Mouse (Mus musculus) limb, embryonic 15.5 days (tissue): ENCODE measurements around the gene Cpne4. TPM values are rescaled to one million over a fixed set of nuclear protein-coding genes. Genes with fewer than 3 reads are reported as not detected.

Source experiments
- ATAC-seq: fragments of 200-750 bp; cut with Nextera tagmentation; 2 replicates; pipeline ENCODE4 v1.8.0; 2017; ENCODE audit warnings: low read depth, moderate TSS enrichment; ENCODE audit not compliant: insufficient number of reproducible peaks, low FRiP score, low TSS enrichment
- H3K27ac ChIP-seq: fragments of 300-500 bp; sonication (generic); 2 replicates; pipeline ENCODE4 v1.5.1; 2015; ENCODE audit warnings: moderate library complexity, mild to moderate bottlenecking, inconsistent platforms
- H3K27me3 ChIP-seq: fragments of 300-500 bp; sonication (generic); 2 replicates; pipeline ENCODE4 v1.6.1; 2015; ENCODE audit warnings: inconsistent platforms
- H3K36me3 ChIP-seq: fragments of 300-500 bp; sonication (generic); 2 replicates; pipeline ENCODE4 v1.6.1; 2015; ENCODE audit warnings: inconsistent platforms
- H3K4me1 ChIP-seq: fragments of 300-500 bp; sonication (generic); 2 replicates; pipeline ENCODE4 v1.6.1; 2015; ENCODE audit warnings: inconsistent platforms
- H3K4me2 ChIP-seq: fragments of 300-500 bp; sonication (generic); 2 replicates; pipeline ENCODE4 v1.6.1; 2015; ENCODE audit warnings: mild to moderate bottlenecking, inconsistent platforms
- H3K4me3 ChIP-seq: fragments of 300-500 bp; sonication (generic); 2 replicates; pipeline ENCODE4 v1.5.1; 2015; ENCODE audit warnings: mild to moderate bottlenecking, inconsistent platforms
- H3K9ac ChIP-seq: fragments of 300-500 bp; sonication (generic); 2 replicates; pipeline ENCODE4 v1.6.1; 2015; ENCODE audit warnings: inconsistent platforms
- H3K9me3 ChIP-seq: fragments of 300-500 bp; sonication (generic); 2 replicates; pipeline ENCODE4 v1.6.1; 2016; ENCODE audit warnings: inconsistent platforms
- WGBS: fragments of 180-500 bp; shearing (Covaris S2); methylation state at CpG from one replicate; pipeline ENCODE4 v1.1.7; 2015; 5-methylcytosine and 5-hydroxymethylcytosine counted together
- microRNA-seq: library from miRNA; unstranded; fragments of <30 nt; microRNA quantifications from one replicate; pipeline ENCODE4, GENCODE M21; 2016
- polyA plus RNA-seq: library from polyadenylated mRNA; unstranded; fragments of >200 nt; fragmentation: Nextera tagmentation; extraction: Ambion mirVana; gene quantifications from 2 replicates; pipeline ENCODE4 v1.2.1, GENCODE M21; 2015

The Cpne4 gene
- polyA plus RNA-seq, 1 experiment from 2014 or later: 0.60 TPM

GRCm38 (mm10) chr9:105053812-105054211 is 506.7 kb downstream of the Cpne4 start:
- peak overlapping the region; percentile 99 for H3K9ac ChIP-seq
- H3K4me3 ChIP-seq: peak overlapping the region; percentile 96
- no peak overlapping the region for H3K27ac ChIP-seq
- ATAC-seq: no peak
- peaks cover 33% of the 10 kb centered on the region for H3K36me3 ChIP-seq
- H3K27me3 ChIP-seq: no peaks in the 10 kb centered on the region
- peak overlapping the region; percentile 56 for H3K4me2 ChIP-seq
- no peaks in the 10 kb centered on the region for H3K9me3 ChIP-seq
- H3K4me1 ChIP-seq: peaks cover 6% of the 10 kb centered on the region
- WGBS: 37% methylated on average over 4 of the region's 4 CpGs

DNA sequence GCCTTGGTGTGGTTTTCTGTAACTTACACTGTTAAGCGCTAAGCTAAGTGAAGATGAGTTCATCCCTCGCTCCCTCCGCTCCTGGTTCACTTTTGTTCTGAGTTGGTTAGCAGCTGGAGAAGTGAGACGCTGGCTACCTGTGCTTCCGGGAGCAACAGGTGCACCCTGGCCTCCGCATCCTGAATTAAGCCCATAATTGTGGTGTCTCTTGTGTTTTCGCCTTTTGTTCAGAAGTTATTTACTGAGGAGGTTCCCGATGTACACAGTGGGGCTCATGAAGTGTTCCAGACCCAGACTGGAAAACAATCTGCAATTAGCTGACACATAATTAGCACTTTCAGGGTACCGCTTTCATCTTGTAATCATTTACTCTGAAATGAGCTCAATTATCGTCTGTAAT is 522.0 kb downstream of the Cpne4 start:
- H3K4me3 ChIP-seq: no peak overlapping the region
- H3K27ac ChIP-seq: no peak overlapping the region
- no peak for ATAC-seq
- H3K4me1 ChIP-seq: no peaks in the 10 kb centered on the region
- H3K27me3 ChIP-seq: no peaks in the 10 kb centered on the region
- H3K4me2 ChIP-seq: no peak overlapping the region
- 89% methylated on average over 10 of the region's 10 CpGs for WGBS
- peaks cover 74% of the 10 kb centered on the region for H3K36me3 ChIP-seq
- H3K9me3 ChIP-seq: no peaks in the 10 kb centered on the region
- no peak overlapping the region for H3K9ac ChIP-seq

GRCm38 (mm10) chr9:105072991-105073748 is 526.1 kb downstream of the Cpne4 start:
- ATAC-seq: no peak
- H3K4me2 ChIP-seq: no peak overlapping the region

GRCm38 (mm10) chr9:105074851-105075250 is 527.8 kb downstream of the Cpne4 start:
- Histone ChIP-seq H3K9ac (no peak overlapping the region), H3K36me3 (peaks cover 61% of the 10 kb centered on the region), H3K4me2 (no peak overlapping the region), H3K27me3 (no peaks in the 10 kb centered on the region), H3K27ac (no peak overlapping the region), H3K9me3 (no peaks in the 10 kb centered on the region), H3K4me1 (no peaks in the 10 kb centered on the region), H3K4me3 (no peak overlapping the region)
- no peak for ATAC-seq
- WGBS: 93% methylated on average over 8 of the region's 8 CpGs

More at GRCm38 (mm10) chr9:105072991-105073748, 526.1 kb downstream of the Cpne4 start:
- H3K9me3 ChIP-seq: no peaks in the 10 kb centered on the region
- H3K36me3 ChIP-seq: peaks cover 71% of the 10 kb centered on the region
- 81% methylated on average over 4 of the region's 4 CpGs for WGBS
- no peaks in the 10 kb centered on the region for H3K27me3 ChIP-seq
- H3K9ac ChIP-seq: no peak overlapping the region
- H3K4me1 ChIP-seq: no peaks in the 10 kb centered on the region
- H3K4me3 ChIP-seq: no peak overlapping the region
- no peak overlapping the region for H3K27ac ChIP-seq

DNA sequence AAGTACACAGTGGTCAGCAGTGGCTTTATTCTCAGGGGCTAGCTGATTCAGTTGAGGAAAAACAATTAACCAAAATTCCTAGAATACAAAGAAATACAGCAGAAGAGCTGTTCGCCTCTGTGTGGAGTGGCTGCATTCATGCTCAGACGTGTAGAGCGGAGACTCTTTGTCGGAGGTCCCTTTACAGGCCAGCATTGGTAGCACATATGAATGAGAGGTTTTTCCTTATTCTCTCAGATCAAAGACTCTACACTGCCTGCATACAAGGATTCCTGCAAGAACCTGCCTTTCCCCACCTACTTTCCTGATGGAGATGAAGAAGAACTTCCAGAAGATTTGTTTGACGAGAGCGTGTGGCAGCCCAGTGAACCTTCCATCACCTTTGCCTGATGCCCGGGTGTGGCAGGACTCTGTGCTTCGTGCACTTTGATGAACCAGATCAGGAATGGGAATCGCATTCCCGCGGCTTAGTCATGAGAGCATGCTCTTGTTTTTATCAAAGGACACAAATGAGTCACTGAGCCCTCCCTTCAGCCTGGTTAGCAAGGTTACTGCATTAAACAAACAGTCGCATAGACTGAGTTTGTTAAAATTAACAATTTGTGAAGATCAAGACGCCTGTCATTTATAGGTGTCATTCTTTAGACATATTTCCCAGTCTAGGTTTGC is 529.8 kb downstream of the Cpne4 start:
- no peaks in the 10 kb centered on the region for H3K4me1 ChIP-seq
- H3K27ac ChIP-seq: no peak overlapping the region
- no peak overlapping the region for H3K4me2 ChIP-seq
- no peaks in the 10 kb centered on the region for H3K9me3 ChIP-seq
- H3K27me3 ChIP-seq: no peaks in the 10 kb centered on the region
- H3K36me3 ChIP-seq: peaks cover 45% of the 10 kb centered on the region
- 88% methylated on average over 13 of the region's 13 CpGs for WGBS
- no peak for ATAC-seq
- H3K9ac ChIP-seq: no peak overlapping the region
- H3K4me3 ChIP-seq: no peak overlapping the region

GRCm38 (mm10) chr9:105078460-105078859 is 531.4 kb downstream of the Cpne4 start:
- Histone ChIP-seq H3K4me3 (no peak overlapping the region), H3K27ac (no peak overlapping the region), H3K9me3 (no peaks in the 10 kb centered on the region), H3K9ac (no peak overlapping the region), H3K4me2 (no peak overlapping the region), H3K36me3 (peaks cover 29% of the 10 kb centered on the region), H3K4me1 (no peaks in the 10 kb centered on the region), H3K27me3 (no peaks in the 10 kb centered on the region)
- ATAC-seq: no peak
- WGBS: 89% methylated on average over 4 of the region's 4 CpGs

DNA sequence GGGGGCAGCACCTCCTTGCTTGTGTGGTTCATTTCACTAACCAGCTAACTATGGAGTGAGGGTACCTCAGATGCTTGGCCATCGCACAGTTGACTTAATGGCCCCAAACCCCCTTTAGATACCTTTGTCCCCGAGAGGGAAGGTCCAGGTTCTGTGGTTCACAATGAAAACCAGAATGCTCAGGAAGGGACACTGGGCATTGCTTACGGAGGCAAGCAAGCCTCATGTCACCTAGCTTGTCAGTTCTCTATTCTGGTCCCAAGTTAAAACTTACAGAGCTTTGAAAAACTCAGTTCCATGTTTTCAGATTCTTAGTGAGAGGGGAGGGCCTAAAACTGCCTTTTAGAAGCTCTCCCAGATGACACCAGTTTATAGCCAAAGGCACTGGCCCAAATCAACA is 533.2 kb downstream of the Cpne4 start:
- Histone ChIP-seq H3K4me2 (no peak overlapping the region), H3K27ac (no peak overlapping the region), H3K9ac (no peak overlapping the region), H3K9me3 (no peaks in the 10 kb centered on the region), H3K27me3 (no peaks in the 10 kb centered on the region), H3K4me1 (no peaks in the 10 kb centered on the region), H3K4me3 (no peak overlapping the region), H3K36me3 (peaks cover 20% of the 10 kb centered on the region)
- ATAC-seq: no peak
- 85% methylated on average over 3 of the region's 3 CpGs for WGBS

Small RNA genes within 50 kb of the gene (microRNA-seq; reads per million reads assigned to microRNA genes)
- not detected for gene Gm23391

Other genes with a start within 250 kb of the Cpne4 start
- gene Acpp, start 209.5 kb upstream of the Cpne4 start, polyA plus RNA-seq: 3.0 and 3.7 TPM in 2 replicates